Mouse (Mus musculus) hindbrain, embryonic 16.5 days (tissue): ENCODE results near the gene Pla1a. TPM values are rescaled to one million over a fixed set of nuclear protein-coding genes. Genes with fewer than 3 reads are reported as not detected.
A peak's percentile ranks its signal among the peaks of the same experiment; 100 is the strongest.

ENCODE experiments used
- ATAC-seq: fragments of 200-750 bp; cut with Nextera tagmentation; 2 replicates; pipeline ENCODE4 v1.8.0; 2017; ENCODE audit warnings: moderate TSS enrichment, moderate library complexity
- H3K27ac ChIP-seq: fragments of 300-500 bp; sonication (generic); 2 replicates; pipeline ENCODE4 v1.5.1; 2014; ENCODE audit warnings: low read depth, mild to moderate bottlenecking, control low read depth, low read length, moderate library complexity
- H3K27me3 ChIP-seq: fragments of 300-500 bp; sonication (generic); replicated peaks from 2 replicates; pipeline ENCODE4 v1.6.1; 2014; ENCODE audit warnings: low read length; ENCODE audit not compliant: control insufficient read depth, insufficient read depth
- H3K36me3 ChIP-seq: fragments of 300-500 bp; sonication (generic); 2 replicates; pipeline ENCODE4 v1.6.1; 2014; ENCODE audit warnings: mild to moderate bottlenecking, low read length, moderate library complexity, mixed read lengths; ENCODE audit not compliant: control insufficient read depth, insufficient read depth
- H3K4me1 ChIP-seq: fragments of 300-500 bp; sonication (generic); 2 replicates; pipeline ENCODE4 v1.6.1; 2014; ENCODE audit warnings: low read depth, low read length; ENCODE audit not compliant: control insufficient read depth, insufficient read depth
- H3K4me2 ChIP-seq: fragments of 300-500 bp; sonication (generic); 2 replicates; pipeline ENCODE4 v1.6.1; 2014; ENCODE audit warnings: mild to moderate bottlenecking, low read length, control low read depth, moderate library complexity
- H3K4me3 ChIP-seq: fragments of 300-500 bp; sonication (generic); 2 replicates; pipeline ENCODE4 v1.5.1; 2014; ENCODE audit warnings: mild to moderate bottlenecking, low read length, control low read depth, moderate library complexity
- H3K9ac ChIP-seq: fragments of 300-500 bp; sonication (generic); 2 replicates; pipeline ENCODE4 v1.6.1; 2014; ENCODE audit warnings: low read depth, mild to moderate bottlenecking, control low read depth, low read length, moderate library complexity
- H3K9me3 ChIP-seq: fragments of 300-500 bp; sonication (generic); 2 replicates; pipeline ENCODE4 v1.6.1; 2014; ENCODE audit warnings: mild to moderate bottlenecking, low read length, moderate library complexity; ENCODE audit not compliant: control insufficient read depth
- WGBS: fragments of 180-500 bp; shearing (Covaris S2); extraction: QIAGEN DNeasy Blood & Tissue Kit; methylation state at CpG from one replicate; pipeline ENCODE4 v1.1.7; 2014; 5-methylcytosine and 5-hydroxymethylcytosine counted together
- polyA plus RNA-seq: library from polyadenylated mRNA; unstranded; fragments of >200 nt; fragmentation: Nextera tagmentation; extraction: Ambion mirVana; gene quantifications from 2 replicates; pipeline ENCODE4 v1.2.1, GENCODE M21; 2015

The Pla1a gene
- polyA plus RNA-seq, 1 experiment from 2014 or later = 0.81 TPM

GRCm38 (mm10) chr16:38414953-38415352 lies 18.0 kb downstream of the Pla1a start:
- Histone ChIP-seq H3K36me3 (no peaks in the 10 kb centered on the region), H3K27ac (no peak overlapping the region), H3K4me2 (no peak overlapping the region), H3K9me3 (no peaks in the 10 kb centered on the region), H3K9ac (no peak overlapping the region), H3K4me3 (no peak overlapping the region), H3K27me3 (no peaks in the 10 kb centered on the region), H3K4me1 (no peaks in the 10 kb centered on the region)
- no peak for ATAC-seq
- WGBS = 88% methylated on average over 7 of the region's 7 CpGs

GRCm38 (mm10) chr16:38408416-38408815 lies 24.5 kb downstream of the Pla1a start:
- H3K27ac ChIP-seq = no peak overlapping the region
- ATAC-seq = no peak
- H3K4me3 ChIP-seq = no peak overlapping the region
- H3K36me3 ChIP-seq = no peaks in the 10 kb centered on the region
- no peaks in the 10 kb centered on the region for H3K9me3 ChIP-seq
- no peak overlapping the region for H3K9ac ChIP-seq
- WGBS = over 99% methylated on average over 8 of the region's 8 CpGs
- no peaks in the 10 kb centered on the region for H3K4me1 ChIP-seq
- no peak overlapping the region for H3K4me2 ChIP-seq
- no peaks in the 10 kb centered on the region for H3K27me3 ChIP-seq

- ATAC-seq = no peak
- H3K4me1 ChIP-seq = no peaks in the 10 kb centered on the region
- H3K9ac ChIP-seq = no peak overlapping the region
- H3K4me2 ChIP-seq = no peak overlapping the region
- no peak overlapping the region for H3K27ac ChIP-seq
- no peak overlapping the region for H3K4me3 ChIP-seq
- H3K9me3 ChIP-seq = no peaks in the 10 kb centered on the region
- H3K36me3 ChIP-seq = no peaks in the 10 kb centered on the region
- WGBS = 38% methylated on average over 5 of the region's 5 CpGs
- no peaks in the 10 kb centered on the region for H3K27me3 ChIP-seq
Observed at GRCm38 (mm10) chr16:38407584-38407983, 25.4 kb downstream of the Pla1a start.

- Histone ChIP-seq H3K9ac (no peak overlapping the region), H3K9me3 (no peaks in the 10 kb centered on the region), H3K4me2 (no peak overlapping the region), H3K4me3 (no peak overlapping the region), H3K27me3 (no peaks in the 10 kb centered on the region), H3K4me1 (no peaks in the 10 kb centered on the region), H3K27ac (no peak overlapping the region), H3K36me3 (no peaks in the 10 kb centered on the region)
- 82% methylated on average over 6 of the region's 6 CpGs for WGBS
- no peak for ATAC-seq
Observed at GRCm38 (mm10) chr16:38406708-38407107, 26.2 kb downstream of the Pla1a start.

GRCm38 (mm10) chr16:38406293-38406692 lies 26.7 kb downstream of the Pla1a start:
- H3K27ac ChIP-seq = no peak overlapping the region
- no peaks in the 10 kb centered on the region for H3K9me3 ChIP-seq
- no peaks in the 10 kb centered on the region for H3K4me1 ChIP-seq
- no peak for ATAC-seq
- H3K9ac ChIP-seq = no peak overlapping the region
- H3K4me3 ChIP-seq = no peak overlapping the region
- H3K27me3 ChIP-seq = no peaks in the 10 kb centered on the region
- no peaks in the 10 kb centered on the region for H3K36me3 ChIP-seq
- 72% methylated on average over 5 of the region's 5 CpGs for WGBS
- no peak overlapping the region for H3K4me2 ChIP-seq

GRCm38 (mm10) chr16:38403639-38404038 lies 29.3 kb downstream of the Pla1a start:
- Histone ChIP-seq H3K36me3 (no peaks in the 10 kb centered on the region), H3K27me3 (no peaks in the 10 kb centered on the region), H3K4me1 (peaks cover 11% of the 10 kb centered on the region), H3K9me3 (no peaks in the 10 kb centered on the region), H3K4me2 (no peak overlapping the region), H3K4me3 (no peak overlapping the region), H3K27ac (no peak overlapping the region), H3K9ac (no peak overlapping the region)
- ATAC-seq = no peak
- 92% methylated on average over 7 of the region's 7 CpGs for WGBS

- H3K4me2 ChIP-seq = no peak overlapping the region
- WGBS = 87% methylated on average over 6 of the region's 6 CpGs
Observed at GRCm38 (mm10) chr16:38401468-38401867, 31.5 kb downstream of the Pla1a start.

GRCm38 (mm10) chr16:38400311-38400960 lies 32.5 kb downstream of the Pla1a start:
- 70% methylated on average over 9 of the region's 9 CpGs for WGBS
- Histone ChIP-seq H3K9ac (peak overlapping the region; percentile 59; the same call in 1 of the 2 replicates), H3K36me3 (no peaks in the 10 kb centered on the region), H3K4me1 (peaks cover 11% of the 10 kb centered on the region), H3K4me2 (peak overlapping the region; percentile 66), H3K27ac (peak overlapping the region; percentile 7), H3K9me3 (no peaks in the 10 kb centered on the region), H3K4me3 (peak overlapping the region; percentile 33; the same call in 1 of the 2 replicates), H3K27me3 (no peaks in the 10 kb centered on the region)
- no peak; the same call in 1 of the 2 replicates for ATAC-seq

More at GRCm38 (mm10) chr16:38401468-38401867, 31.5 kb downstream of the Pla1a start:
- no peak overlapping the region for H3K4me3 ChIP-seq
- H3K36me3 ChIP-seq = no peaks in the 10 kb centered on the region
- H3K4me1 ChIP-seq = peaks cover 11% of the 10 kb centered on the region
- H3K9ac ChIP-seq = no peak overlapping the region
- no peaks in the 10 kb centered on the region for H3K27me3 ChIP-seq
- ATAC-seq = no peak
- no peak overlapping the region for H3K27ac ChIP-seq
- H3K9me3 ChIP-seq = no peaks in the 10 kb centered on the region

GRCm38 (mm10) chr16:38399531-38400231 lies 33.3 kb downstream of the Pla1a start:
- Histone ChIP-seq H3K36me3 (no peaks in the 10 kb centered on the region), H3K27ac (peak overlapping the region; percentile 7), H3K9me3 (no peaks in the 10 kb centered on the region), H3K27me3 (no peaks in the 10 kb centered on the region), H3K4me2 (peak overlapping the region; percentile 66), H3K9ac (peak overlapping the region; percentile 59), H3K4me3 (peak overlapping the region; percentile 33), H3K4me1 (peaks cover 11% of the 10 kb centered on the region)
- WGBS = 13% methylated on average over 17 of the region's 17 CpGs
- peak; percentile 96 for ATAC-seq
